In the genomic region with DNA sequence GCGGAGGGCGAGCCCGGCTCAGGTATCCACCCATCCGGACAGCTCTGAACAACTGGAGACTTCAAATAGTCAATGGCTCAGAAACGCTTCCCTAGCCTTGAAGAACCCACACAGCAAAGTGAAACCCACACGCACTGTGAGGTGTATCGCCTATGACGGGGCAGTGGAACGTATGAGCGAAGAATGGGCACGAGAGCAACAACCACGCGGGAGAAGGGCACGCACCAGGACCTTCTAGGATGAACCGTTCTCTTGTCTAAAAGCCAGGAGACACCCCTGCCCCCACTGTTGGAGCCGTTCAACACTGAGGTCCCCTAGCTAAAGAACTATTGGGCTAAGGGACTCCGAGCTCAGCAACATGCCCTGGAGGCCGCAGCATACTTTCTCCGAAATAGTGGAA, we compare ENCODE assay signal across 24 mouse cellular contexts. TPM values are rescaled to one million over a fixed set of nuclear protein-coding genes. Genes with fewer than 3 reads are reported as not detected.
DNase-seq lines count a peak whose midpoint lies in the region; ATAC-seq and TF ChIP-seq lines count a peak whose summit lies in the region.
"Had no signal": no experiment of that assay in that cellular context is flagged by ENCODE, and none has a peak within 500 bp of the region (broad histone marks: within the 10 kb centered on the region; RNA-seq: fewer than 3 reads in every experiment).

No protein-coding gene starts in this region.

- no peak overlapping the region for H3K9ac ChIP-seq in stomach, embryonic 16.5 days (ENCODE audit: low read length)
- no peak overlapping the region for H3K9ac ChIP-seq in stomach, postnatal 0 days (ENCODE audit: low read length)
- no peak overlapping the region for H3K9ac ChIP-seq in ES-Bruce4 (ENCODE audit: low read depth, poor library complexity, severe bottlenecking)
- H3K9ac ChIP-seq: embryonic facial prominence, embryonic 12.5 days; forebrain, embryonic 13.5 days; forebrain, embryonic 15.5 days; forebrain, postnatal 0 days had no signal

- no peak for TF ChIP-seq CTCF in stomach, postnatal 0 days (IDR thresholded peaks at IDR 0.05; ENCODE audit: low read depth)
- TF ChIP-seq CTCF in E14TG2a.4 (conservative IDR thresholded peaks at IDR 0.05; ENCODE audit: low read length) (no peak), ES-Bruce4 (IDR thresholded peaks at IDR 0.05; ENCODE audit: low read depth, low read length) (no peak)

- no peaks in the 10 kb centered on the region for H3K9me3 ChIP-seq in stomach, embryonic 16.5 days (replicated peaks; ENCODE audit: control insufficient read depth, low read length)
- no peaks in the 10 kb centered on the region for H3K9me3 ChIP-seq in stomach, postnatal 0 days (ENCODE audit: control insufficient read depth, low read length)
- H3K9me3 ChIP-seq in E14TG2a.4 (ENCODE audit: low read length): no peaks in the 10 kb centered on the region
- H3K9me3 ChIP-seq in ES-Bruce4 (replicated peaks; ENCODE audit: control insufficient read depth, insufficient read depth, low read length, poor library complexity, severe bottlenecking): no peaks in the 10 kb centered on the region
- H3K9me3 ChIP-seq: embryonic facial prominence, embryonic 10.5 days; embryonic facial prominence, embryonic 12.5 days; forebrain, embryonic 13.5 days; forebrain, embryonic 15.5 days had no signal

- DNase-seq in stomach, postnatal 0 days (ENCODE audit: low spot score): no peak
- DNase-seq in c-Kit-positive CD71-positive TER-119-positive erythroid progenitor cells, embryonic 14.5 days (ENCODE audit: low spot score): no peak
- DNase-seq in cerebellum, adult 18-20 months: no peak
- DNase-seq: adrenal gland, adult 8-10 months; adrenal gland, postnatal 14 days; adrenal gland, postnatal 36 days; cerebellum, adult 11 months; cerebellum, adult 2 months; cerebellum, adult 9-10 months; cerebellum, postnatal 10 days; cerebellum, postnatal 25 days; forebrain, postnatal 0 days had no signal

- TF ChIP-seq EP300 in stomach, postnatal 0 days (optimal IDR thresholded peaks at IDR 0.05): no peak
- TF ChIP-seq EP300 in ES-Bruce4 (IDR thresholded peaks at IDR 0.05; ENCODE audit: insufficient read depth, low read depth, low read length): no peak

- H3K4me3 ChIP-seq in stomach, embryonic 16.5 days (replicated peaks; ENCODE audit: low read length): no peak overlapping the region
- no peak overlapping the region for H3K4me3 ChIP-seq in stomach, postnatal 0 days (ENCODE audit: low read depth, low read length)
- peak overlapping the region; percentile 51 for H3K4me3 ChIP-seq in E14TG2a.4 (replicated peaks; ENCODE audit: low read length)
- peak overlapping the region; percentile 15; the same call in 1 of the 2 replicates for H3K4me3 ChIP-seq in ES-Bruce4 (ENCODE audit: low read depth, low read length)
- H3K4me3 ChIP-seq: embryonic facial prominence, embryonic 10.5 days; embryonic facial prominence, embryonic 12.5 days; forebrain, embryonic 13.5 days; forebrain, embryonic 15.5 days had no signal

- no peaks in the 10 kb centered on the region for H3K4me1 ChIP-seq in stomach, embryonic 16.5 days (ENCODE audit: control insufficient read depth, insufficient read depth, low read length)
- no peaks in the 10 kb centered on the region for H3K4me1 ChIP-seq in stomach, postnatal 0 days (replicated peaks; ENCODE audit: control insufficient read depth, insufficient read depth)
- H3K4me1 ChIP-seq in E14TG2a.4 (replicated peaks; ENCODE audit: low read depth, low read length) (peaks cover 9% of the 10 kb centered on the region), ES-Bruce4 (ENCODE audit: control insufficient read depth, insufficient read depth, low read length) (peaks cover 3% of the 10 kb centered on the region)
- H3K4me1 ChIP-seq: embryonic facial prominence, embryonic 10.5 days; embryonic facial prominence, embryonic 12.5 days; forebrain, embryonic 13.5 days; forebrain, embryonic 15.5 days had no signal

- H3K4me2 ChIP-seq in stomach, embryonic 16.5 days (ENCODE audit: low read depth, low read length): no peak overlapping the region
- no peak overlapping the region for H3K4me2 ChIP-seq in stomach, postnatal 0 days (replicated peaks; ENCODE audit: low read depth)
- H3K4me2 ChIP-seq: embryonic facial prominence, embryonic 12.5 days; forebrain, embryonic 13.5 days; forebrain, embryonic 15.5 days had no signal

- H3K36me3 ChIP-seq in stomach, embryonic 16.5 days (ENCODE audit: control insufficient read depth, insufficient read depth, low read length): no peaks in the 10 kb centered on the region
- H3K36me3 ChIP-seq in stomach, postnatal 0 days (ENCODE audit: control insufficient read depth, insufficient read depth, low read length): no peaks in the 10 kb centered on the region
- H3K36me3 ChIP-seq in E14TG2a.4 (ENCODE audit: insufficient read depth, low read length): no peaks in the 10 kb centered on the region
- no peaks in the 10 kb centered on the region for H3K36me3 ChIP-seq in ES-Bruce4 (ENCODE audit: control insufficient read depth, insufficient read depth, low read length, poor library complexity, severe bottlenecking)
- H3K36me3 ChIP-seq: embryonic facial prominence, embryonic 10.5 days; embryonic facial prominence, embryonic 12.5 days; forebrain, embryonic 15.5 days had no signal

- no peaks in the 10 kb centered on the region for H3K27me3 ChIP-seq in stomach, embryonic 16.5 days (ENCODE audit: control insufficient read depth, insufficient read depth, low read length)
- no peaks in the 10 kb centered on the region for H3K27me3 ChIP-seq in stomach, postnatal 0 days (ENCODE audit: control insufficient read depth, insufficient read depth, low read length)
- peaks cover 21% of the 10 kb centered on the region for H3K27me3 ChIP-seq in E14TG2a.4 (ENCODE audit: insufficient read depth, low read length)
- H3K27me3 ChIP-seq in ES-Bruce4 (ENCODE audit: control insufficient read depth, insufficient read depth, low read length, poor library complexity, severe bottlenecking): no peaks in the 10 kb centered on the region
- H3K27me3 ChIP-seq: embryonic facial prominence, embryonic 12.5 days; forebrain, embryonic 13.5 days; forebrain, embryonic 15.5 days had no signal

- H3K27ac ChIP-seq in stomach, embryonic 16.5 days (ENCODE audit: low read length): no peak overlapping the region
- H3K27ac ChIP-seq in stomach, postnatal 0 days (replicated peaks): no peak overlapping the region
- no peak overlapping the region for H3K27ac ChIP-seq in ES-Bruce4 (ENCODE audit: insufficient read depth, low read length)
- H3K27ac ChIP-seq: embryonic facial prominence, embryonic 10.5 days; embryonic facial prominence, embryonic 12.5 days; forebrain, embryonic 13.5 days; forebrain, embryonic 15.5 days had no signal

- 86% methylated on average over 19 of the region's 19 CpGs for WGBS in stomach, embryonic 16.5 days
- 89% methylated on average over 19 of the region's 19 CpGs for WGBS in stomach, postnatal 0 days

- TF ChIP-seq POLR2A in ES-Bruce4 (IDR thresholded peaks at IDR 0.05; ENCODE audit: insufficient read depth, low read length): no peak

- ATAC-seq in stomach, embryonic 16.5 days (ENCODE audit: insufficient read depth, low FRiP score): peak; percentile 21; the same call in 1 of the 2 replicates
- ATAC-seq in stomach, postnatal 0 days (ENCODE audit: low FRiP score, low TSS enrichment): no peak
- ATAC-seq: activated CD4-positive, CD25-positive, alpha-beta regulatory T cell, adult 4 months; forebrain, embryonic 13.5 days; forebrain, embryonic 15.5 days; forebrain, postnatal 0 days had no signal

RNA-seq across cellular contexts. Expression of a gene that starts 18.9 kb away (rescaled TPM):
- polyA plus RNA-seq in stomach, embryonic 16.5 days (2015; fragmentation: Nextera tagmentation; extraction: Ambion mirVana): 5.5 and 5.8 TPM in 2 replicates
- polyA plus RNA-seq in stomach, postnatal 0 days (2015; fragmentation: Nextera tagmentation; extraction: Ambion mirVana): 1.4 and 1.5 TPM in 2 replicates
- polyA plus RNA-seq in ES-Bruce4 (2011; ENCODE audit: insufficient read depth, insufficient read length, low read depth, missing spikeins): 2.8 and 3.0 TPM in 2 replicates
- polyA plus RNA-seq: activated CD4-positive, CD25-positive, alpha-beta regulatory T cell, adult 4 months had no signal

RNA-seq across cellular contexts. Expression of a gene that starts 33.5 kb away (rescaled TPM):
- not detected in 2 replicates for polyA plus RNA-seq in stomach, embryonic 16.5 days (2015; fragmentation: Nextera tagmentation; extraction: Ambion mirVana)
- polyA plus RNA-seq in stomach, postnatal 0 days (2015; fragmentation: Nextera tagmentation; extraction: Ambion mirVana): not detected in 2 replicates
- not detected in 2 replicates for polyA plus RNA-seq in ES-Bruce4 (2011; ENCODE audit: insufficient read depth, insufficient read length, low read depth, missing spikeins)
- polyA plus RNA-seq: activated CD4-positive, CD25-positive, alpha-beta regulatory T cell, adult 4 months; C2C12; cerebellum, adult 2 months; cortical plate, adult 2 months; embryonic facial prominence, embryonic 10.5 days; embryonic facial prominence, embryonic 12.5 days; embryonic facial prominence, embryonic 14.5 days; forebrain, embryonic 11.5 days; forebrain, embryonic 13.5 days; forebrain, embryonic 15.5 days; forebrain, postnatal 0 days had no signal

RNA-seq across cellular contexts. Expression of a gene that starts 47.0 kb away (rescaled TPM):
- polyA plus RNA-seq in stomach, embryonic 16.5 days (2015; fragmentation: Nextera tagmentation; extraction: Ambion mirVana): not detected in 2 replicates
- polyA plus RNA-seq in stomach, postnatal 0 days (2015; fragmentation: Nextera tagmentation; extraction: Ambion mirVana): not detected in 2 replicates
- polyA plus RNA-seq in ES-Bruce4 (2011; ENCODE audit: insufficient read depth, insufficient read length, low read depth, missing spikeins): not detected in 2 replicates
- polyA plus RNA-seq: activated CD4-positive, CD25-positive, alpha-beta regulatory T cell, adult 4 months; C2C12; cerebellum, adult 2 months; cortical plate, adult 2 months; embryonic facial prominence, embryonic 10.5 days; embryonic facial prominence, embryonic 12.5 days; embryonic facial prominence, embryonic 14.5 days; forebrain, embryonic 11.5 days; forebrain, embryonic 13.5 days; forebrain, embryonic 15.5 days; forebrain, postnatal 0 days had no signal

Comparison
In these comparisons a context has a peak if more than half of its experiments do, and no peak if none do; other contexts are left out.
1. H3K4me3 ChIP-seq: peak in E14TG2a.4 (single experiment) and ES-Bruce4 (single experiment); none in stomach, embryonic 16.5 days (single experiment) and stomach, postnatal 0 days (single experiment).